Mouse (Mus musculus) urinary bladder, postnatal 14 days (tissue): ENCODE measurements around the gene Cyp2d10.
A peak's percentile ranks its signal among the peaks of the same experiment; 100 is the strongest.
"Not testable (repeated sequence)": the region's sequence is repeated elsewhere in the genome, so short reads cannot be mapped to it uniquely, and the experiment has no call there.

Experiments
- DNase-seq: peaks from one replicate; pipeline ENCODE4 v3.0.0; 2021; ENCODE audit warnings: low spot score

The Cyp2d10 gene

DNA sequence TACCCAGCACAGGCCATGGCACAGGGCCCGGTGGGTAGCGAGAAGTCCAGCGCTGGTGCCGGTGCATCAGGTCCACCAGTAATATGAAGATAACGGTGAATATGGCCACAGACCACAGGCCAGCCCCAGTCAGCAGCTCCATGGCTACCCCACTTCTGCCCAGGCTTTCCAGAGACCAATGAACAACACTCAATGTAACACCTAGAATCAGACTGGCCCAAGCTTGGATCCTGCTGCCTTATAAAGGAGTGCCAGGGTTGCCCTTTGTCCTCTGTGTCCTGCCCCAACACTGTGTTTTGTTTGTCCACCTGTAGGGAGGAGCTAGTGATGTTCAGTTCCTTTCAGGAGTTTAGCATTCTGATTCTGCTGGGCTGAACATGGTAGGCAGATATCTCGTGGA, at the start of gene Cyp2d10:
Cyp2d10 (minus strand) TSS at position 215 of the 400 bp plus-strand sequence.
- DNase-seq = no peak

DNA sequence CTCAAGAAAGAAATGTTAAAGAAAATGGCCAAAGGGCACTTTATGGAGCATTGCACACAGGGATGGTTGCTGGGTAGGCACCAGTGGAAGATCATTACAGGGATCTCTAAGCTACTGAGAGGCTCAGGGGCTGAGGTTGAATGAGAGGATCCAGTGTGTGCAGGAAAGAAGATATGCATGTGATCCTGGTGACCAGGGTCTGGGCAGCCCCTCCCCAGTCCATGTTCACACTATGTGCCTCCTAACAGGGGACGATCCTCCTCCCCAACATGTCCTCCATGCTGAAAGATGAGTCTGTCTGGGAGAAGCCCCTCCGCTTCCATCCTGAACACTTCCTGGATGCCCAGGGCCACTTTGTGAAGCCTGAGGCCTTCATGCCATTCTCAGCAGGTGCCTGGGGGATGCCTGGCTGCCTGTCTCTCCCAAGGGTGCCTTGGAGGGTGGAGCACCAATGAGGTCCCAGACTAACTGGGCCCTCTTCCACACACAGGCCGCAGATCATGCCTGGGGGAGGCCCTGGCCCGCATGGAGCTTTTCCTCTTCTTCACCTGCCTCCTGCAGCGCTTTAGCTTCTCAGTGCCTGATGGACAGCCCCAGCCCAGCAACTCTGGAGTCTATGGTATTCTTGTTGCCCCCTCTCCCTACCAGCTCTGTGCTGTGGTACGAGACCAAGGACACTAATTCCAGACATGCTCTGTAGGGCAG, 49.2 kb upstream of the Cyp2d10 start:
- DNase-seq = not testable (repeated sequence)

DNA sequence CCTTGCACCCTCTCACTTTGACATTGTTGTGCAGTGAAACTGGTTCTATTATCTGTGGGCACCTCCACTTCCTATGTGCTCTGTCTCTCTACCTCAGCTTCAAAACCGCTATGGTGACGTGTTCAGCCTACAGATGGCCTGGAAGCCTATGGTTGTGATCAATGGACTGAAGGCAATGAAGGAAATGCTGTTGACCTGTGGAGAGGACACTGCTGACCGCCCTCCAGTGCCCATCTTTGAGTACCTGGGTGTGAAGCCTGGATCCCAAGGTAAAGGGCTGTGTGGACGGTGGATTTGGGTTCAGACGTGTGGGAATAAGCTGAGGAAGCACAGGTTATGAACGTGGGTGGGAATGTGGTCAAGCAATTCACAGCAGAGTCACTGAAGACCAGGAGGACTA, 46.5 kb upstream of the Cyp2d10 start:
- DNase-seq = not testable (repeated sequence)

DNA sequence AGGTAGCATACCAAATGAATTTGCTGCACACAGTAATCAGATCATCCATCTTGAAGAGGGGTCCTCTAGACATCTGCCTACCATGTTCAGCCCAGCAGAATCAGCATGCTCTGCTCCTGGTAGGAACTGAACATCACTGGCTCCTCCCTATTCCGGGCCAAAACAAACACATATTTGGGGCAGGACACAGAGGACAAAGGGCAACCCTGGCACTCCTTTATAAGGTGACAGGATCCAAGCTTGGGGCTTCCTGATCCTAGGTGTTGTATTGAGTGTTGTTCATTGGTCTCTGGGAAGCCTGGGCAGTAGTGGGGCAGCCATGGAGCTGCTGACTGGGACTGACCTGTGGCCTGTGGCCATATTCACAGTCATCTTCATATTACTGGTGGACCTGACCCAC, 45.1 kb upstream of the Cyp2d10 start:
- DNase-seq = not testable (repeated sequence)

DNA sequence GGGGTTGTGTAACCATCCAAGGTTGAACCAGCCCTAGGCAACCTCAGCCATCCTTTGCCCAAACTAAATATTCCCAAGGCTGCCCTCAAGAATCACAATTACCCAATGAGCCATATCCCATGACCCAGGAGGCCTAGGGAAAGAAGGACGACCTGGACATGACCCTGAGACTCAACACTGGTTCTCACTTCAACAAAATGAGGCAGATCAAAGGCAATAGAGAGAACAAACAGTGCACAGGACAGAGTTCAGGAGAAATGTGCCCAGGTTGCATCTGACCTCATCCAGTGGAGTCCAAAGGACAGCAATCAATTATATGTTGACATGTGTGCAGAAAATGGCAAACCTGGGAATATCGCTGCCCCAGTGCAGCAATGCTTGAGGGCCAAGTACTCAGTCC, 43.0 kb upstream of the Cyp2d10 start:
- not testable (repeated sequence) for DNase-seq

DNA sequence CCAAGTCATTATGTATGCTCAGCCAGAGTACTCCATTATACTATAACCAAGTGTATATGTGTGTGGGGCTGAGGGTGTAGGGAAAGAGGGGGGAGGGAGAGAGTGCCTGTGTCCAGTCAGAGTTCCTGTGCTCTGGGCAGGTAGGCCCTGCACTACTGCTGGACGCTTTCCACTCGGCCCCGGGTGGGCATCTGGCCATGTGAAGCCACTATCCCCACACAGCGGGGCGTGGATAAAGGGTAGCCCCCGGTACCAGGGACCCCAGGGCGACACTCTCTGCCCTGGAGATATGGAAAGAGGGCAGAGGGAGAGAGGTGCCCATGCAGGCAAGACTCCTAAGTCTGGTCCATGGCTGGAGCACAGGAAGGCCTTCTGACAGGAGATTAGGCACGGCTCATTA, 38.2 kb upstream of the Cyp2d10 start:
- no peak for DNase-seq

DNA sequence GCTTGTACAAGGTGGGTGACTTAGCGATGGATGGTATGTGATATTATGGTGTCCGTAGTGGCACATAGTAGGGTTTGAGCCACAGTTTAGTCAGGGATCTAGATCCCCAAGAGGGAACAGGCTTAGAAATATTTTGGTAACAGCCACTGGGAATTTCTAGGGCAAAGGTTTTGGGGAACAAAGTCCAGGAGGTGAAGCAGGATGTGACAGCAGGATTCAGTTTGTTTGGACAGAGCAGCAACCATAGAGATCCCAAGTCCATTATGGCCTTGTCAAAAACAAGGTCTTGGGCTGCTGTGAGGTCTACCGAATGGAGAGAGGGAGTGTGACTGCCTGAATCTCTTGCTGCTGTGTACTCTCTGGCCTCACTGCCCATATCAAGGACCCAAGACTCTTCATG, 36.7 kb upstream of the Cyp2d10 start:
- DNase-seq = no peak

DNA sequence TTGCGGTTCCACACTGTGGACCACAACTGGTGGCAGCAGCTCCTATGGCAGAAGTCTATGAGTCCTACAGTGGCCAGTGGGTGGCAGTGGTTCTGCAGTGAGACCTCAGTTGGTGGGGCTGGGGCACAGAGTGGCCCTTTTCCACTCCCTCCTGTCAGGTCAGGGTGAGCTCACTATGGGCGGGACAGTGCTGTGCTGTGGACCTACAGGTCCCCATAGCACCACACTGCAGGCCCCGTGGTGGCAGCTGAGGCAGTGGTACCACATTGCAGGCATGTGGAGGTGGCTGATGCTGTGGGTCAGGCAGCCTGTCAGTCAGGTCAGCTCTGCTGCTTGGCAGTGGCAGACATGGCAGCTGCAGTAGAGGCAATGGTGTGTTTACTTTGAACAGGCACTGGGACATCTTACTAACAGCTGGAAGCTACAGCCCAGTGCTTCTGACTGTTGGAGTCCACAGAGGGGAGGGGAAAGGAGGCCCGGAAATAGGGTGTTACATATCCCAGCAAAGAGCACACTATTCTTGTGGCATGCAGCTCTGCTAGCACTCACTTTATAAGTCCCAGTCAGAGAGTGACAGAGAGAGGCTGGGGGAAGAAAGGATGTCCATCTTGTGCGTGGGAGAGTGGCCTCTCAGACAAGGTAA, 31.1 kb upstream of the Cyp2d10 start:
- DNase-seq = no peak

DNA sequence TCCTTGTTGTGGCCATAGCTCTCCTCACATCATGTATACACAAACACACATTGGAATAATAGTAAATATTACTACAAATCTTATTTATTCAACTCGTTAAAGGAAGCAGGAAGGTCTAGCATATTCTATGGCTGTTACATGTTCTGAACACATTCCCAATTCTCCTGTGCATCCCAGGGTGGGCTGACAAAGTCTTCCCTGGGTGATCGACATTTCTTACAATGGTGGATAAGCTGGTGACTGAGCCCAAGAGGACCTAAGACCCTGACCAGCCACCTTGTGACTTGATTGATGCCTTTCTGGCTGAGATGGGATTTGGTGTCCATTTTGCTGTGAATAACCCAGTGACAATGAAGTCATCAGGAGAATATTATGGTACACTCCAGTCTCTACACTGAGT, 28.6 kb upstream of the Cyp2d10 start:
- DNase-seq = no peak

DNA sequence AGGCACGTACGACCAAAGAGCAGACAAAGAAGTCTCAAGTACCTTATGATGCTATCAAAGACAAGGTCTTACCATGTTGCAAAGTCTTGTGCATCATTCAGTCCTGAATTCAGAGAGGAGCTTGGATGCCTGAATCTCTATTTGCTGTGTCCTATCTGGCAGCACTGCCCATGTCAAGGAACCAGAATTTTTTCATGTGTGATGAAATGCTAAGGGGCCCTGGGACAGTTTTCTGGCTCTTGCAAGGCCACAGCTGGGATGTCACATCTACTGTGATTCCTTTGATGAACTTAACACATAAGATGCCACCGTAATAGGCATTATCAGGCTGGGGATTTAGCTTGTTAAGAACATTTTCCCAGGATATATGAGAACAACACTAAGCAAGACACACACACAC, 28.0 kb upstream of the Cyp2d10 start:
- no peak for DNase-seq

DNA sequence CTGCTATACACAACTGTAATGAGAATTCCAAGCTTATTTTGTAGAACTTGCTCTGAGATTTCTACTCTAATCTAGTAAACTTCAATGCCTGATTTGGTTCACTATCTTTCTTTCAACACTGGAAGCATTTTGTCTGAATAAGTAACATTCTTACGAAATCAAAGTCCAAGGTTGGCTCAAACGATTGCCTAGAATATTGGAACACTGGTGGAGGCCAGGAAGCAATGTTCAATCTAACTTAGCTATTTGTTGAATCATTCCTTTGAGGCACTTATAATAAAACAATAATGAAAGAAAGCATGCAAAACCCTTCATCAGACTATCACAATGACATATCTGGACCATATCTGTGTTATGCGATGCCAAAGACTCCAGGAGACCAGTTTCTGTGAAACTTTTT, 27.5 kb upstream of the Cyp2d10 start:
- no peak for DNase-seq

DNA sequence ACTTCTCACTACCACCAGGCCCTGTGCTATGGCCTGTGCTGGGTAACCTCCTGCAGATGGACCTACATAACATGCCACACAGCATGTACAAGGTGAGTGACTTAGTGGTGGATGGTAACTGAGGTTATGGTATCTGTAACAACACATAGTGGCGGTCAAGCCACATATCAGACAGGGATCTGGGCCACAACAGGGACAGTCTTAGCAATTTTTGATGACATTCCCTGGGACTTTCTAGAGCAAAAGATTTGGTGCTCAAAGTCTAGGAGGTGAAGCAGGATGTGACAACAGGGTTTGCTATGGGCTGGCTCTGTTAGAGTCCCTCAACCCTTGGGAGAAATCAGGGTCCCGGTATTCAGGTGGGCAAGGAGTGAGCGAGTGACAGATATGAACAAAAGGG, 26.6 kb upstream of the Cyp2d10 start:
- DNase-seq = no peak

DNA sequence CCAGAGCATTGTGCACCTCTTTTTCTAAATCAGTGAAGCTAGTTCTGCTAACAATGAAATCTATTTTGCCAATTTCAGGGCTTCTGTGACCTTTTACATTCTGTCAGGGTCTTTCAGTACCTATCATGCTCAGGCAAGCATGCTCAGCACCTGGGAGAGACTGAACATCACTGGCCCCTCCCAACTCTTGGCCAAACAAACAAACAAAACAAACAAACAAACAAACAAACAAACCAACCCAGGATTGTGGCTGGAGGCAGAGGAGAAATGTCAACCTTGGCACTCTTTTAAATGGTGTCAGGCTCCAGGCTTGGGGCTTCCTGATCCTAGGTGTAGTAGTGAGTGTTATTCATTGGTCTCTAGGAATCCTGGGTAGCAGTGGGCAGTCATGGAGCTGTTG, 26.1 kb upstream of the Cyp2d10 start, which contains the start of gene Cyp2d9:
Cyp2d9 (plus strand) TSS at position 301 of the 400 bp plus-strand sequence.
- DNase-seq = no peak

DNA sequence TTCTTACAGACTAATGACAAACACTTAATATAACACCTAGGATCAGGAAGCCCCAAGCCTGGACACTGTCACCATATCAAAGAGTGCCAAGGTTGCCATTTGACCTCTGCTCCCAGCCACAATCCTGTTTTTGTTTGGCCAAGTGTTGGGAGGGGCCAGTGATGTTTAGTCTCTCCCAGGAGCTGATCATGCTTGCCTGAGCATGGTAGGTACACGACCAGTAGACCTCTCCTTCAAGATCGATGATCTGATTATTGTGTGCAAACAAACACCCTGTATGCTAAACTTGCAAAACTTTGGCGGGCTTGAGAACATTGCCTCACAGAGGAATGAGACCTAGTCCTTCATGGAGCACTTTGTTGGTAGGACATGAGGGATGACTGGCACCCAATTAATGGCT, 16.5 kb upstream of the Cyp2d10 start:
- DNase-seq = no peak

DNA sequence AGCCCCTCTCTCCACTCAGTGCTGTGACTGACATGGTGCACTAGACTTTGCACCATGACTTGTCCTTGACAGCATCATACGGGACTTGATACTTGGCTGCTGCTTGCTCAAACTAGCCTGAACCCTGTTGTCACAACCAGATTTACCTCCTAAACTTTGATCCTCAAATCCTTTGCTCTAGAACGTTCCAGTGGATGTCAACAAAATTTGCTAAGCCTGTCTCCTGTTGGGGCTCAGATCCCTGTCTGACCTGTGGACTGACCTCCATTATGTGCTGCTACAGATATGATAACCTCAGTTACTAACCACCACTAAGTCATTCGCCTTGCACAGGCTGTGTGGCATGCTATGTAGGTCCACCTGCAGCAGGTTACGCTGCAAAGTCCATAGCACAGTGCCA, 15.9 kb upstream of the Cyp2d10 start:
- DNase-seq = no peak

DNA sequence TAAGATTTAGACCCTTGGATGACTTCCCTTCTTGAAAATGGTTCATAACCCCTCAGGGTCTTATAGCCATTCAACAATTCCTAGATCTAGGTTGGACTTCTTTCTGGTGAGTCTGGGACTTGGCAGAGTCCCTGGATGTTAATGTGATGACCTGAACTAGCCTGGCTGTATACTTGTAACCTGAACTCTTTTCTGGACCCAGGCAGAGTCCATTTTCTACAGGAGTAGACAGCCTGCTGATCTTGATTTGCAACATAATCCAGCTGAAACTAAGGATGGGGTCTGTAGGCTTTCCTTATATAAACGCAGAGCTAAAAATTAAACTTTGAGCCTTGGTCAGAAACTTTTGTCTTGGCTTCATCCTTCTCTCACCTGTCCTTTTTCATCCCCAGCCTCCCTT, 11.6 kb upstream of the Cyp2d10 start:
- no peak for DNase-seq

DNA sequence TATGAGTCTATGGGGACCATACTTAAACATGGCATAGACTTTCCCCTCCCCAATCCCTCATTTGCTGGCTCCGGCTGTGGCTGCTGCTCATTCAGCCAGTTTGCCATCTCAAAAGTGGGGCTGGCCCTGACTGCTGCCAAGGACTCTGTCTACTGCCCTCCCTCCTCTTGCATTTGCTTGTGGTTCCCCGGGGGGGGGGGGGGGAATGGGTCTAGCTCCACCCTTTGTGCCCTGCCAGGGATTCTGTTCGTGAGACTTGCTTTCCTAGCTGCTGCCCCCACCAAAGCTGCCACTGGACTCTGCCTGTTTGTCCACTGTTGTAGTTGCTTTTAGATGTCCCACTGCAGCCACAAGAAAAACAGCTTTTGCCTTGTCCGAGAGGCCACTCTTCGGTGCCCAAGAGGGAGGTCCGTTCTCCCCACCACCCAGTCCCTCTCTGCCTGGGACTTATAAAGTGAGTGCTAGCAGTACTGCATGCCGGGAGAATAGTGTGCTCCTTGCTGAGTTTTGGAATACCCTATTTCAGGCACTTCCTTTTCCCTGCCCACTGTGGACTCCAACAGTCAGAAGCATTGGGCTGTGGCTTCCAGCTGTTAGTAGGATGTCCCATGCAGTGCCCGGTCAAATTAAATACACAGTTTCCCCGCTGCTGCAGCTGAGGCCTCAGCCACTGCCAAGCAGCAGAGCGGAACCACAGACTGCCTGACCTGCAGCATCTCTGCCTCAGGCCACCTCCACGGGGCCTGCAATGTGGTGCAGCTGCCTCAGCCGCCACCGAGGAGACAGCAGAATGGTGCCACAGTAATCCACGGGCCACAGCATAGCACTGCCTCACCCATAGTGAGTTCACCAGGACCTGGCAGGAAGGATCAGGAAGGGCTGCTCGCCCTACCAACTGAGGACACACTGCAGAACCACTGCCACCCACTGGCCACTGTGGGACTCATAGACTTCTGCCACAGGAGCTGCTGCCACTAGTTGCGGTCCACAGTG, 10.1 kb upstream of the Cyp2d10 start:
- peak; percentile 85 for DNase-seq

DNA sequence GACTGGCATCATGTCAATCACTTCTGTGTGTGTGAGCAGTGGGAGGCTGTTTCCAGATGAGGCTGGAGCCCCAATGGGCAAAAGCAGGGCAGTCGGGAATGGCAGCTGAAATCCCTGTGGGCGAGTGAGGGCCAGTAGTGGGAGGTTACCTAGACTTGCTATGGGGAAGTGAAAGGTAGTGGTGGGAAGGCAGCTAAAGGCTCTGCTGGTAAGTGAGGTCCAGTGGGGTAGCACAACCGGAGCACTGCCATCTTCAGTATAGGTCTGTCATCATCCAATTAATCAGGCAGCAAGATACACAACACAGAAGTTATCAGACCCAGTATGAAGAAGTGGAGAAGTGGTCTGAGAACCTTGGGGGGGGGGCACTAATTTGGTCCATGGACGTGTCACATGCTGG, 541 bp upstream of the Cyp2d10 start:
- DNase-seq = no peak

DNA sequence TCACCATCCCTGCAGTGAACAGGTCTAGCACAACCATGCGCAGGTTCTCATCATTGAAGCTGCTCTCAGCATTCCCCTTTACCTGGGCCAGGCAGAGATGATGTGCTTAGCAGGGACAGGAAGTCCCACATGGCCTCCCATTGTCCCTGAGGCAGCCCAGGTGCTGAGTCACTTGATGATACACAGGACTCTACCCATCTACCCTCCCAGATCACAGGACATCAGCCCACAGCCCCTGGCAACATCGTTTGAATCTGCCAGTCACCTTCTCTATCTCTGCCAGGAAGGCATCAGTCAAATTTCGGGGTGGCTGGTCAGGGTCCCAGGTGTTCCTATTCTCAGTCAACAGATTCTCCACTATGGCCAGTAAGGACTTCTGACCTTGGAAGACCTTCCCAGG, 2.8 kb downstream of the Cyp2d10 start:
- no peak for DNase-seq

DNA sequence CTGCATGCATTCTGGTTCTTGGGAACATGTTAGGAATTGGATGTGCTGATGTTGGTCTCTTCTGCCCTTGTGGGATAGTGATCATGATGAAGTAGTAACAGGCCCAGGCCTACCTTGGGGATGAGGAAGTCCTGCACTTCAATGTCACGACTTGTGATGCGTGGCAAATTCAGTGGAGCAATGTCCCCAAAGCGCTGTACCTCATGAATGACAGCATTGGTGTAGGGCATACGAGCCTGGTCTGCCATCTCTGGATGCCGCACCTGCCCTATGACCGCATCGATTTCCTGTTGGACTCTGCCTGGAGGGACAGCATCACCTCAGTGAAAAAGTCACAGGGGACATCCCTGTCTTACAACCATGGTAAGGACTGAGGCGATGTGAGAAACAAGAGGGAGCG, 3.4 kb downstream of the Cyp2d10 start:
- DNase-seq = no peak

DNA sequence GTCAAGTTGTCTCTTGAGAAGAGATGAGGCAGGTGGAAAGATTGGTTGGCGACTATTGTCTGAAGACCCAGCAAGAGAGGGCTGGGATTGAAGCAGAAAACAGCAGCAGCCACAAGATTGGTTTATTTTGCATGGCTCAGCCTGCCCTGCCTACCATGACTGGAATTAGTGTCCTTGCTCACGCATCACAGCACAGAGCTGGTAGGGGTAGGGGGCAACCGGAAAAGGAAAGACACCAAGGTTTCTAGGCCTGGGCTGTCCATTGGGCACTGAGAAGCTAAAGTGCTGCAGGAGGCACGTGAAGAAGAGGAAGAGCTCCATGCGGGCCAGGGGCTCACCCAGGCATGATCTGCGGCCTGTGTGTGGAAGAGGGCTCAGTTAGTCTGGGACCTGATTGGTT, 4.3 kb downstream of the Cyp2d10 start:
- DNase-seq = no peak

DNA sequence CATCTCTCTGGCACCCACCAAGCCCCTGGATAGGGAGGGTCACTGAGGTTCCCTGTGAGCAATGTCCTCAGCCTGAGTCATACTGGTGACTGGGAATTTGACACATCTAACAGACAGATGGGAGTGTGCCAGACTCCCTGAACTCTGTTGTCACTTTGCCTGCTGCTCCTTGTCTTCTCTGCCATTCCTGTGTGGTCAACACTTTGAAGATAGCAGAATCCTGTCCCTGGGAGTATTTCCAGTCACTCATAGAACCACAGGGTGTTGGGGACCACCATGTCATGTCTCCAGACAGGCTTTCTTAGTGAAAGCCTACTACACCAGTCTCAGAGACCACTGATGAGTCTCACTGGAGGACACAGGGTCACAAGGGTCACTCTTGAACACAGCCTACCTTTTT, 4.9 kb downstream of the Cyp2d10 start:
- DNase-seq = no peak

DNA sequence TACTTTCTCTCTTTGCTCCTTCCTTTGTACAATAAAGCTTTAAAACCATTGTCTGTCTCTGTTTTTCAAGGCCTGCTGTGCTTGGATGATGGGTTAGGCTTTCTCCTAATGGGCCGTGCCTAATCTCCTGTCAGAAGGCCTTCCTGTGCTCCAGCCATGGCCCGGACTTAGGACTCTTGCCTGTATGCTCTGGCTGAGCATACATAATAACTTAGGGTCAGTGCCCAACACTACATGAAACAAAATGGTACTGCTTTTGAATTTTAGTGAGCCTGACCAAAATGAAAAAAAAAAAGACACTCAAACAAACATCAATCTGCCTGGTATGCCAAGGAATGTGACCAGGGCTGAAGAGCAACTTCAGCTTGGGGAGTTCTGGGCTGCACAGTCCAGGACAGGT, 5.5 kb downstream of the Cyp2d10 start:
- no peak for DNase-seq
